Mouse (Mus musculus): ENCODE results near the gene Aass. TPM values are rescaled to one million over a fixed set of nuclear protein-coding genes. Genes with fewer than 3 reads are reported as not detected.

The Aass gene
- polyA plus RNA-seq, 1 experiment: 1.4 TPM

DNA sequence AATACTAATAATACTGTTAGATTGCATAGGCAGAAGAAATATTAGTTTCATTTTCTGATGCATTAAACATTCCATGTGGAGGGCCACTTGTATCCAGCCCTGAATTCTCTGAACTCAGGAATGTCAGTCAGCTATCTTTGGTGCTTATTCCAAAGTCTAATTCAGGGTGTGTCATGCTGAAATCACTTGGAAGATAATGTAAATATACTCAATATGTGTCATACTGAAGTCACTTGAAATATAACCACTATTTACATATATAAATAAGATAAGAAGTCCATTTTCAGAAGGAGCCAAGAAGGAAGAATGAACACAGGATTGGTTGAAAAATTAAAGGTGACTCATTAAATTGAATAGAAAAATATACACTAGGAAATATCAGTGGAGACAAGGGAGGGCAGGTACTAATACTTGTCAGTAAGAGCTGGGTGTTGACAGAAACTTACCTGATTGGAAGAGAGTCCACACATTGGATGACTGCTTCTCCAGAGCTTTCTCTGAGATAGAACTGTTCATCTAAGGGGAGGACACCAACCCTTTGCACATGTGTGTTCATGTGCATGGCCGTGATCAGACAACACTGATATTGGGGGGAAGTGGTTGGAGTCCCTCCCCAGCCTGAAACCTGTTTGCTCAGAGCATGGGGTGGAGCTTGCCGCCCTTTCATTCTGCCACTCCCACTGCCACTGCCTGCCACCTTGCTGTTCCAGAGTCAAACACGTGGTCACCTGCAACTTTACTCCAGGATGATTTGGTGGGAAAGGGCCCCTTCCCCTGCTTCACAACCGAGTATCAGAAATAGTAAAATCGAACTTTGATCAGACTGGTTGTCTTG is 48.0 kb downstream of the Aass start:
- Histone ChIP-seq H3K9ac (ENCODE audit: low read depth, poor library complexity, severe bottlenecking) (no peak overlapping the region), H3K27me3 (ENCODE audit: control insufficient read depth, insufficient read depth, low read length, poor library complexity, severe bottlenecking) (no peaks in the 10 kb centered on the region), H3K27ac (ENCODE audit: insufficient read depth, low read length) (no peak overlapping the region), H3K4me3 (ENCODE audit: low read depth, low read length) (no peak overlapping the region), H3K36me3 (ENCODE audit: control insufficient read depth, insufficient read depth, low read length, poor library complexity, severe bottlenecking) (no peaks in the 10 kb centered on the region), H3K9me3 (replicated peaks; ENCODE audit: control insufficient read depth, insufficient read depth, low read length, poor library complexity, severe bottlenecking) (peaks cover 50% of the 10 kb centered on the region), H3K4me1 (ENCODE audit: control insufficient read depth, insufficient read depth, low read length) (no peaks in the 10 kb centered on the region)
- TF ChIP-seq CTCF (IDR thresholded peaks at IDR 0.05; ENCODE audit: low read depth, low read length): no peak
- no peak for TF ChIP-seq EP300 (IDR thresholded peaks at IDR 0.05; ENCODE audit: insufficient read depth, low read depth, low read length)
- TF ChIP-seq POLR2A (IDR thresholded peaks at IDR 0.05; ENCODE audit: insufficient read depth, low read length): no peak

GRCm38 (mm10) chr6:23079991-23080680 is 52.6 kb downstream of the Aass start:
- Histone ChIP-seq H3K9ac (ENCODE audit: low read depth, poor library complexity, severe bottlenecking) (no peak overlapping the region), H3K36me3 (ENCODE audit: control insufficient read depth, insufficient read depth, low read length, poor library complexity, severe bottlenecking) (no peaks in the 10 kb centered on the region), H3K27me3 (ENCODE audit: control insufficient read depth, insufficient read depth, low read length, poor library complexity, severe bottlenecking) (no peaks in the 10 kb centered on the region), H3K27ac (ENCODE audit: insufficient read depth, low read length) (peak overlapping the region; percentile 95), H3K9me3 (replicated peaks; ENCODE audit: control insufficient read depth, insufficient read depth, low read length, poor library complexity, severe bottlenecking) (peaks cover 30% of the 10 kb centered on the region), H3K4me1 (ENCODE audit: control insufficient read depth, insufficient read depth, low read length) (no peaks in the 10 kb centered on the region), H3K4me3 (ENCODE audit: low read depth, low read length) (no peak overlapping the region)
- TF ChIP-seq POLR2A (IDR thresholded peaks at IDR 0.05; ENCODE audit: insufficient read depth, low read length) (no peak), EP300 (IDR thresholded peaks at IDR 0.05; ENCODE audit: insufficient read depth, low read depth, low read length) (no peak), CTCF (IDR thresholded peaks at IDR 0.05; ENCODE audit: low read depth, low read length) (no peak)

DNA sequence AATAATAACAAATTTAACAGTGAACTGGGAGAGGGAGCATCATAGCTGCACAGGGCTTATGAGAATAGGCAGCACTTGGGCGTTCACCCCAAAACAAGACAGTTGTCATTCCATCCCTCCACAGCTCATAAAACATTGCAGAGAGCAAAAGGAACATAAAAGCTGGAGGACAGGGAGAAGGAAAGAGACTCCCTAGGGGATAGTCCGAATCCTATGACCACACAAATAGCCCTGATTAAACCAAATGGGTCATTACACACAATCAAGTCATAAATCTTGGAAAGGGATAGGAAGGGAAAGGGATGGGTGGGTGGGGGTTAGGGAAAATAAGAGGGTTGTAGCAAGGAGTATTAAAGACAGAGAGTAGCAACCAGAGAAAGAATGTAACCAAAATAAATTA is 54.5 kb downstream of the Aass start:
- Histone ChIP-seq H3K27me3 (ENCODE audit: control insufficient read depth, insufficient read depth, low read length, poor library complexity, severe bottlenecking) (no peaks in the 10 kb centered on the region), H3K36me3 (ENCODE audit: control insufficient read depth, insufficient read depth, low read length, poor library complexity, severe bottlenecking) (no peaks in the 10 kb centered on the region), H3K9ac (ENCODE audit: low read depth, poor library complexity, severe bottlenecking) (no peak overlapping the region), H3K27ac (ENCODE audit: insufficient read depth, low read length) (no peak overlapping the region), H3K4me1 (ENCODE audit: control insufficient read depth, insufficient read depth, low read length) (no peaks in the 10 kb centered on the region), H3K9me3 (replicated peaks; ENCODE audit: control insufficient read depth, insufficient read depth, low read length, poor library complexity, severe bottlenecking) (peaks cover 17% of the 10 kb centered on the region), H3K4me3 (ENCODE audit: low read depth, low read length) (no peak overlapping the region)
- TF ChIP-seq EP300 (IDR thresholded peaks at IDR 0.05; ENCODE audit: insufficient read depth, low read depth, low read length): no peak
- TF ChIP-seq CTCF (IDR thresholded peaks at IDR 0.05; ENCODE audit: low read depth, low read length): no peak
- no peak for TF ChIP-seq POLR2A (IDR thresholded peaks at IDR 0.05; ENCODE audit: insufficient read depth, low read length)

DNA sequence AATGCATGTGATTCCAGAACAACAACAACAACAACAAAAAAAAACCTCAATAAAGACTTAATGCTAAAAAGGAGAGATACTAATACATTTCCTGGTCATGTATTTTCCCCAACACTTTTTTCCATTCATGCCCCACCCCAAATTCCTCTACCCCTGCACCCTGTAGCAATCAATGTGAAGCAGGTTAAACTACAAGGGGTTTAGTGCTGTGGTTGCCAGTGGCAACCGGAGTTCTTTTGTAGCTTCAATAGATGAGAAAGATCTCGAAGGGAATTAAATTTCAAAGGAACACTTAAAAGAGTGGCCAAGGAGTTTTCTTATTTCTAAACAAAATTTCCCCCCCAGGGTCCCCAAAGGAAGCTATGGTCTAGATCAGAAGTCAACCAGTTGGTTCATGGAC is 56.7 kb downstream of the Aass start:
- Histone ChIP-seq H3K36me3 (ENCODE audit: control insufficient read depth, insufficient read depth, low read length, poor library complexity, severe bottlenecking) (no peaks in the 10 kb centered on the region), H3K4me1 (ENCODE audit: control insufficient read depth, insufficient read depth, low read length) (no peaks in the 10 kb centered on the region), H3K27me3 (ENCODE audit: control insufficient read depth, insufficient read depth, low read length, poor library complexity, severe bottlenecking) (no peaks in the 10 kb centered on the region), H3K9ac (ENCODE audit: low read depth, poor library complexity, severe bottlenecking) (no peak overlapping the region), H3K4me3 (ENCODE audit: low read depth, low read length) (no peak overlapping the region), H3K27ac (ENCODE audit: insufficient read depth, low read length) (no peak overlapping the region), H3K9me3 (replicated peaks; ENCODE audit: control insufficient read depth, insufficient read depth, low read length, poor library complexity, severe bottlenecking) (no peaks in the 10 kb centered on the region; the same call in 1 of the 2 replicates)
- TF ChIP-seq CTCF (IDR thresholded peaks at IDR 0.05; ENCODE audit: low read depth, low read length) (no peak), POLR2A (IDR thresholded peaks at IDR 0.05; ENCODE audit: insufficient read depth, low read length) (no peak), EP300 (IDR thresholded peaks at IDR 0.05; ENCODE audit: insufficient read depth, low read depth, low read length) (no peak)

DNA sequence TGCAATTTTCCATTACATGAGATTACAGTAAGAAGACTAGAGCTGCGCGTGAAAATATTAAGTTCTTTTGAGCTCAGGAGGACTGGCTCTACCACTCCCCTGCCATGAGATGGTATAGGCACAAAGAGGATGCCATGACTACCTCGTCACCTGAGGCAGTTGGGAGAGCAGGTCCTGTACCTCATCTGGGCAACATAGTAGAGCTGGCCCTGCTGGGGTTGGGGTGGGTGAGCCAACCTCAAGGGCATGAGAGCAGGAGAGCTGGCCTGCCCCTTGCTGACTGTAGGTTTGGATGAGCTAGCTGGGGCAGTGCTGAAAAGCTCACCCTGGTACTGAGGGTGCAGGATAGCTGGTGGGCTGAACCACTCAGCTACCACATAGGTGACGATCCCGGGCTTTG is 77.1 kb downstream of the Aass start:
- H3K27ac ChIP-seq (ENCODE audit: insufficient read depth, low read length): no peak overlapping the region
- TF ChIP-seq EP300 (IDR thresholded peaks at IDR 0.05; ENCODE audit: insufficient read depth, low read depth, low read length) (no peak), POLR2A (IDR thresholded peaks at IDR 0.05; ENCODE audit: insufficient read depth, low read length) (no peak), CTCF (IDR thresholded peaks at IDR 0.05; ENCODE audit: low read depth, low read length) (no peak)
- H3K4me1 ChIP-seq (ENCODE audit: control insufficient read depth, insufficient read depth, low read length): no peaks in the 10 kb centered on the region

GRCm38 (mm10) chr6:23048836-23049235 is 84.0 kb downstream of the Aass start:
- TF ChIP-seq CTCF (IDR thresholded peaks at IDR 0.05; ENCODE audit: low read depth, low read length) (no peak), POLR2A (IDR thresholded peaks at IDR 0.05; ENCODE audit: insufficient read depth, low read length) (no peak), EP300 (IDR thresholded peaks at IDR 0.05; ENCODE audit: insufficient read depth, low read depth, low read length) (no peak)
- Histone ChIP-seq H3K4me3 (ENCODE audit: low read depth, low read length) (no peak overlapping the region), H3K4me1 (ENCODE audit: control insufficient read depth, insufficient read depth, low read length) (no peaks in the 10 kb centered on the region), H3K27me3 (ENCODE audit: control insufficient read depth, insufficient read depth, low read length, poor library complexity, severe bottlenecking) (no peaks in the 10 kb centered on the region), H3K9me3 (replicated peaks; ENCODE audit: control insufficient read depth, insufficient read depth, low read length, poor library complexity, severe bottlenecking) (peaks cover 9% of the 10 kb centered on the region), H3K9ac (ENCODE audit: low read depth, poor library complexity, severe bottlenecking) (no peak overlapping the region), H3K27ac (ENCODE audit: insufficient read depth, low read length) (no peak overlapping the region), H3K36me3 (ENCODE audit: control insufficient read depth, insufficient read depth, low read length, poor library complexity, severe bottlenecking) (no peaks in the 10 kb centered on the region)

More for the DNA sequence above, 77.1 kb downstream of the Aass start:
- Histone ChIP-seq H3K27me3 (ENCODE audit: control insufficient read depth, insufficient read depth, low read length, poor library complexity, severe bottlenecking) (no peaks in the 10 kb centered on the region), H3K36me3 (ENCODE audit: control insufficient read depth, insufficient read depth, low read length, poor library complexity, severe bottlenecking) (no peaks in the 10 kb centered on the region), H3K9me3 (replicated peaks; ENCODE audit: control insufficient read depth, insufficient read depth, low read length, poor library complexity, severe bottlenecking) (peaks cover 9% of the 10 kb centered on the region), H3K9ac (ENCODE audit: low read depth, poor library complexity, severe bottlenecking) (no peak overlapping the region), H3K4me3 (ENCODE audit: low read depth, low read length) (no peak overlapping the region)

Data from ES-Bruce4 (cell line).